Mouse (Mus musculus): ENCODE results near the gene Ak3.

Gene Ak3

GRCm38 (mm10) chr19:29047334-29048170, at the start of gene Ak3:
TSS of gene Ak3 (minus strand) at chr19:29047961.
- in situ Hi-C loops (cut with MboI, MseI) = no loop called here

DNA sequence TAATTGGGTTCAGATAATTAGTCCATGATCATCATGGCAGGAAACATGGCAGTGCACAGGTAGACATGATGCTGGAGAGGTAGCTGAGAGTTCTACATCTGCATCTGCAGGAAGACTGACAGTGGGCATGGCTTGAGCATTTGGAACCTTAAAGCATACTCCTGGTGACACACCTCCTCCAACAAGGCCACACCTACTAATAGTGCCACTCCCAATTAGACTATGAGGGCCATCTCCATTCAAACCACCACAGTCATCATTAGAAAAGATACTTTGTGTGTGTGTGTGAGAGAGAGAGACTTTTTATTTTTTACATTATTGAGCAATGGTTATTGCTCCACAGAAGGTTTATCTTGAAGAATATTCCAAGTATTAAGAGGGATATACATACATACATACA, 44.4 kb upstream of the Ak3 start:
- in situ Hi-C loops (cut with MboI, MseI) = no loop called here

DNA sequence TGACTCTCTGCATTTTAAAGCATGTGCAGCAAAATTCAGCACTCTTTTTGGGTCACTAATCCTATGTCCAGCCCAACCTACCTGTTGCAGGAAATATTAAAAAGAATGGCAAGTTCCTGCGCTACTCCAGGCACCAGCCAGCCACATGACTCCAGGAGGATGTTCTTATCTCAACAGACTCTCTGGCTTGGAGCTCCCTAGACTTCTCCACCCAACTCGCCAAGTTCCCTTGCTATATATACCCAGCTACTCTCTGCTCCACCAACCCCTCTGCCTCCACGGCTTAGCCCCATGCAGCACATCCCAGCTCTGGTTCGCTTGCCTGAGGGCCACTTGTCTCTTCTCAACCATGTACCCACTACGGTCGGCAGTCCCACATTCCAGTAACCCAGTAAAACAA, 40.9 kb upstream of the Ak3 start:
- in situ Hi-C loops (cut with MboI, MseI) = no loop called here

GRCm38 (mm10) chr19:29074802-29075201, 27.0 kb upstream of the Ak3 start:
- in situ Hi-C loops (cut with MboI, MseI) = no loop called here

- in situ Hi-C loops (cut with MboI, MseI) = loop anchor here (5.0 kb wide), 1 partner anchor 203 kb away; no protein-coding TSS in a partner anchor
Measured at GRCm38 (mm10) chr19:29069195-29069594, 21.4 kb upstream of the Ak3 start.

DNA sequence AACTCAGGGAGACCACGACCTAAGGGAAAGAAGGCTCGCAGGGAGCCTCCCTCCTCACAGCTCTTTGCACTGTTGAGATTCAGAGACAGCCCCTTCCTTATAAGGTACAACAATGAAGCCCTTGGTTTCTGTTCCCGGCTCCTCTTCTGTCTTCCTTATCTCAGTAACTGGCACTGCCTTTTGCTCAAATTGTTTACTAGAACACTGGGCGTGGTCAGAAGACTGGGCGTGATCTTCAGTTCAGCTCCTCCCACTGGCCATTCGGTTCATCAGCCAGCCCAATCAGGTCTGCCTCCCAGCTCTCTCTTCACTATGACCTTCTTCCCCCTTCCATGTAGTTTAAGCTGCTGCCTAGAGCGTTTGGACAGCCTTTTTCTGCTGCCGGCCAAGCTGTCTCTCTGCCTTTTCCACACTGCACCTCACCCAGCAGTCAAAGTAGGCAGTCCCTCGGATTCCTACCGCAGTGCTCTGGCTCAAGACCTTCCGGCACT, 19.3 kb upstream of the Ak3 start:
- in situ Hi-C loops (cut with MboI, MseI) = loop anchor here (5.0 kb wide), 1 partner anchor 205 kb away; no protein-coding TSS in a partner anchor

GRCm38 (mm10) chr19:29064451-29065102, 16.8 kb upstream of the Ak3 start:
- in situ Hi-C loops (cut with MboI, MseI) = loop anchor here (5.0 kb wide), 1 partner anchor 208 kb away; no protein-coding TSS in a partner anchor

GRCm38 (mm10) chr19:29063577-29064363, 16.0 kb upstream of the Ak3 start:
- in situ Hi-C loops (cut with MboI, MseI) = no loop called here

- in situ Hi-C loops (cut with MboI, MseI) = no loop called here
Measured at GRCm38 (mm10) chr19:29063009-29063408, 15.2 kb upstream of the Ak3 start.

GRCm38 (mm10) chr19:29060299-29060698, 12.5 kb upstream of the Ak3 start:
- in situ Hi-C loops (cut with MboI, MseI) = no loop called here

GRCm38 (mm10) chr19:29059688-29060087, 11.9 kb upstream of the Ak3 start:
- in situ Hi-C loops (cut with MboI, MseI) = no loop called here

GRCm38 (mm10) chr19:29058741-29059140, 11.0 kb upstream of the Ak3 start:
- in situ Hi-C loops (cut with MboI, MseI) = no loop called here

DNA sequence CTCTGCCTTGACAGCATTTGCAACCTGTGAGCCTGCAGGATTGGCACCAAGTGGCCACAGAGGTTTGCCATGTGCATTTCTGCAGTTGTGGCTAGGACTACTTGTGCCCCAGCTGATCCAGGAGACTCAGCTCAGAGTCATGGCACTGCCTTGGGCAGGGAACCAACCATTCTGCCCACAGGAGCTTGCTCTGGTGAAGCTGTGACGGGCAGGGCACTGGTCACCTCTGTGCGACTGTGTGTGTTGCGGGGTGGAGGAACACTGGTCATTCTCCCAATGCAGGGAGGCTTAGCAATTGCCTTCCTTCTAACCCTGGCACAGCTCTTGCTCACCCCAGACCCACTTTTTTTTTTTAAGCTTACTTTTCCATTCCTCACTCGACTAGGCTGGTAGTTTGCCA, 7.7 kb upstream of the Ak3 start:
- in situ Hi-C loops (cut with MboI, MseI) = no loop called here

GRCm38 (mm10) chr19:29054594-29054993, 6.8 kb upstream of the Ak3 start:
- in situ Hi-C loops (cut with MboI, MseI) = no loop called here

- in situ Hi-C loops (cut with MboI, MseI) = no loop called here
Measured at GRCm38 (mm10) chr19:29052786-29053185, 5.0 kb upstream of the Ak3 start.

GRCm38 (mm10) chr19:29050186-29050980, 2.6 kb upstream of the Ak3 start:
- in situ Hi-C loops (cut with MboI, MseI) = no loop called here

GRCm38 (mm10) chr19:29049401-29050075, 1.8 kb upstream of the Ak3 start:
- in situ Hi-C loops (cut with MboI, MseI) = no loop called here

- in situ Hi-C loops (cut with MboI, MseI) = no loop called here
Measured at GRCm38 (mm10) chr19:29046961-29047333, 814 bp downstream of the Ak3 start.

DNA sequence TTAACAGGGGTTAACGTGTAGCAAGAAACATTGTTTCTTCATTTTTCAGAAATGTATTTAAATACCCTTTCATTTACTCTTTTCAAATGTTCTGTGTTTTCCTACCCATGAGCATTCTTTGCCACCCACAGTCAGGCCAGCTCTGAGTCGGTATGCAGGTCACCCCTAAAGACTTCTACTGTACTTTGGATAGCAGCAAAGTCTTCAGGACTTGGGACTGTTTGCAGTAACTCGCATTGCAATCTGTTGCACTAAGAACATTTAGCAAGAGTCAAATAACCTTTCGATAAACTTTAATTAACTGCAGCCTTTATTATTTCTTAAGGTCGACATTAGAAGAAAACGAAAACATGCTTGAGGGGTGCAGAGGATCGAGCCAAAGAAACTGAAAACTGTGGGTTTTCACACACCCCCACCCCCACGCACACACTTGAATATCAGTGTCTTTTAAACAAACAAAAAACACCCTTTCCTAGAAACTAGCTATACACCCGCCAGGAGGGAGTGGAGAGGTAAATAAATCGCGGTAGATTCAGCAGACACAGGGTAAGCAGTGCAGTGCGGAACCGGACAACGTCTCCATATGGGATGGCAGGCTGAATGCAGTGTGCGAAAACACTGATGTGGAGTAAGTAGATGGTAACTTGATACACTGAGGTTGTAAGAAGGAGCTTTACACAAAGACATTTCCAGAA, 1.7 kb downstream of the Ak3 start:
- in situ Hi-C loops (cut with MboI, MseI) = no loop called here

DNA sequence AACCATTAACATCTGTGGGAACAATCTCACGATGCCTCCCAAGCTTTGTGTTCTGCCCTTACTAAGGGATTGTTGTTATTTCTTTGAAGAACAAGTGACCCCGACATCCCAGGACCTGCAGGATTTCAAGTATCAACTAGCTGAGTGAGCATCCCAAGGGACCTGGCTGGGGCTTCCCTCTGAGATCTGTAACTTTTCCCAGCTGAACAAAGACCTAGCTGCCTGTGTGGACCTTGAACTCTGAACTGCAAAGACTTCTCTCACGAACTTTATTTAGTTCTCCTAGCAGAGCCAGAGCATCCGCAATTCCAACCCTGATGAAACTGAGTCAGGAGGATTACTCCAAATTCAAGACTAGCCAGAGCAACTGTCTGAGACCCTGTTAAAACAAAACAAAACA, 2.4 kb downstream of the Ak3 start:
- in situ Hi-C loops (cut with MboI, MseI) = no loop called here
